Mouse (Mus musculus) A20 (cell line): ENCODE measurements around the gene Gpr1.

Experiments used
- DNase-seq: peaks from one replicate; pipeline ENCODE4 v3.0.0-alpha.2; 2011; ENCODE audit warnings: low read depth, low spot score

Gene Gpr1

DNA sequence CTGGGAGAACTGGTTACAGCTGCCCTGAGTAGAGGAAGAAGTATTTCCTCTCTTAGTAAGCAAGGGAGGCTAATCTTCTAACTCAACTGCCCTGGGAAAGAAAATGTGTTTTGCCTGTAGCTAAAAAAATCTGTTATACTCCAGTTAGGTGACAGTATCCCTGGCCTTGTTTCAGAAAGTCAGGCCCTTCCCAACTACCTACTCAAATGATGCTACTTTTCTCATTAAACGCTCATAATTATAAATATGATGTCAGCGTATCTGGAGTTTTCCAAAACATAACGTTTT, at the start of gene Gpr1:
Gene Gpr1 (minus strand): TSS at position 273 of the 288 bp plus-strand sequence.
- no peak for DNase-seq

DNA sequence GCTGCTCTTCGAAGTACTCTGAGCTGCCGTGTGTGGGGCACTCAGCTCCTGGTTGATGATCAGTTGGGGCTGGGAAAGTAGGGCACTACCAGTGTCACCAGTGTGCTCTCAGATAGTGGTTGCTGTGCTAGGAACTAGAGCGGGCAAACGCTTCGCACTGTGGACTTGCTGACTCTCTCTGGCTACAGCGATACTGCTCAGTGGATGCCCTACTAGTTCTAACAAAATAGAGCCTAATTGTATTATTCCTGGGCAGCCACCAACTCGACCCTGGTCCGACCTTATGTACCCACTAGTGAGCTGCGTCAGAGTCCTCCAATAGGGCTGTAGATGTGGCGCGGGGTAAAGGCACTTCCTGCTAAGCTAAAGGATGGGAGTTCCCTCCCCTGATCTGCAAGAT, 49.3 kb upstream of the Gpr1 start:
- DNase-seq = no peak

DNA sequence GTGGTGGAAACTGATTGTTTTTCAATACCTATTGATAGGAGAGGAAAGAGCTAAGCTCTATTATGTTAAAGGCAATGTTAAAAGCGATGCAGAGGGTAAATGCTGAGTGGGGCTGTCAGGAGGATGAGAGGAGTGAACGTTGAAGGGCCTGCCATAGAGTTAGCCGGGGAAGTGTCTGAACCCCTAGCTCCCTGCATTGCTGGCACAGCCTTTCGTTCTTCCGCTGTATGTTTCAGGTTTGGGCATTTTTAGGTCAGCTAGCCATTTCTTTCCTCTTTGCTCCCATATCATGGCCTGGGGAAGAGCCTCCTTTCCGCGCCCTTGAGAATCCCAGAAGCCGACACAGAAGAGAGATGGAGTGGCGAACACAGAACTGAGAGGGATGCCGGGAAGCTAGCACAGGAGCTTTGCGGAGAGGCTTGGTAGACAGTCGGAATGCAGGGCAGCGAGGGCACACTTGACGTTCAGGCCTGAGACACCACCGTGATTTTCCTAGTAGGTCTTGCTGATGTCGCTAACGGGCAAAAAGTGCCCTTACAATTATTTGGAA, 46.8 kb upstream of the Gpr1 start:
- no peak for DNase-seq

DNA sequence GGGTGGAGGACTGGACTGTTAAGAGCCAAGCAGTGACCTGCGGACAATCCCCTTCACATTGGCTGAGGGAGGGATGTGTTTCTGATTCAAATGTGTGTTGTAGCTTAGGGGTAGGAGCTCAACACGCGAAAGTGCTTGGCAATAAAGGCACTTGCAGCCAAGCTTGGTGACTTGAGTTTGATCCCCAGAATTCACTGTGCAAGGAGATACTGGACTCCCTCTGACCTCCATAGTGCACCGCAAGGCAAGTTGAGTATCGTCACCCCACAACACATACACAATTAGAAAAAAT, 46.3 kb upstream of the Gpr1 start:
- DNase-seq = no peak

GRCm38 (mm10) chr1:63259916-63260741, 45.8 kb upstream of the Gpr1 start:
- DNase-seq = no peak

DNA sequence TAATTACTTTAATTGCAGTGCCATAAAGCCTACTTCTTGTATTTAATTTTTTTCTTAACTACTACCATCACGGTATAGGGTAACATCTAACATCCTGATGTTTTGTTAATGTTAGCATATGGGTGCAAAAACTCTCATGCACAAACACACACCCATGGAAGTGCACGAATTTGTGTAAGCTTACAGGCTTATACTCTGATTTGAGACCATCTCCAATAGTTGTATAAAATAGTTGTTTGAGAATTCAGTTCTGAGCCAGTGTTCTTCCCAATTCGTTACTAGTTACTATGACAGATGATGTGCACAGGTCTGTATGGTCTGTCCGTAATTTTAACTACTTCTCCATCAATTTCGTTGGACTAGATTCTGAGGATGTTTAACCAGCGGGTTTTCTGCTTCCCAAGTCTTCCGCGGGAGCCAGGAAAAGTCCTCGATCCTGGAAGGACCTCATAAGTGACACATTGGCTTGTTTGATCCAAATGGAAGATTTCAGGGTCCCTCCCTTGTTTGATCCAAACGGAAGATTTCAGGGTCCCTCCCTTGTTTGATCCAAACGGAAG, 45.0 kb upstream of the Gpr1 start:
- no peak for DNase-seq

DNA sequence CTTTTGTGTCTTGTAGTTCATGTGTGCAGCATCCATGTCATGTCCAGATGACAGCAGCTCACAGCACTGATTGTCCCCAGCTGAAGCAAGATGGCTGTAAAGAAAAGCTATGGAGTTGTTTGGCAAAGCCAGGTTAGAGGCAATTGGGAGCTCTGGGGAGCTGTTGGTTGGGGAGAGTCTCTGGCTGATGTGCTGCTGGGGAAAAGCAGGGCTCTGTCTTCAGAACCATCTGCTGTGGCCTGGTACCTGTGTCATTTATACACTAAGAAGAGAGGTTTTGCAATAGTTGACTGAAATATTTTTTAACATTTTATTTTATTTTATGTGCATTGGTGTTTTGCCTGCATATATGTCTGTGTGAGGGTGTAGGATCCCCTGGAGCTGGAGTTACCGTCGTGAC, 44.2 kb upstream of the Gpr1 start:
- DNase-seq = no peak

GRCm38 (mm10) chr1:63256083-63256482, 41.7 kb upstream of the Gpr1 start:
- DNase-seq = no peak

GRCm38 (mm10) chr1:63255101-63255500, 40.8 kb upstream of the Gpr1 start:
- DNase-seq = no peak

- DNase-seq = no peak
Observed at GRCm38 (mm10) chr1:63253291-63253690, 38.9 kb upstream of the Gpr1 start.

- DNase-seq = no peak
Observed at GRCm38 (mm10) chr1:63252351-63253209, 38.2 kb upstream of the Gpr1 start.

DNA sequence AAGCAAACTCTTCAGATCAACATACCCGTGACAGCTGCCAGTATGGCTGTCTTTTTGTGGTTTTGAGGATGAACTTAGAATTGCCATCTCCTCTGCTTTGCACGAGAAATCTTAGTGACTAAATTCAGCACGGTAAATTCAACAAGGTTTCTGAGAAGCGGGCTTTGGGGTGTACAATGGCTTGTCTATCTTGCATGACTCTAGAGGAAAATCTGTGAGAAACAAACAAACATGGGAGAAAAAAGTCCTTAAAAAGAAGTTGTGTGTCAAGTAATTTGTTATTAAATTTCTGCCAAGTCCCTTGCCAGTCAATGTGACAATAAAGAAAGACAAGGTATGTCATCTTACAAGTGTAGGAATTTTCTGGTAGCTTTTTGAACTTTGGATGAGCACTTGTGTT, 34.9 kb upstream of the Gpr1 start:
- DNase-seq = no peak

DNA sequence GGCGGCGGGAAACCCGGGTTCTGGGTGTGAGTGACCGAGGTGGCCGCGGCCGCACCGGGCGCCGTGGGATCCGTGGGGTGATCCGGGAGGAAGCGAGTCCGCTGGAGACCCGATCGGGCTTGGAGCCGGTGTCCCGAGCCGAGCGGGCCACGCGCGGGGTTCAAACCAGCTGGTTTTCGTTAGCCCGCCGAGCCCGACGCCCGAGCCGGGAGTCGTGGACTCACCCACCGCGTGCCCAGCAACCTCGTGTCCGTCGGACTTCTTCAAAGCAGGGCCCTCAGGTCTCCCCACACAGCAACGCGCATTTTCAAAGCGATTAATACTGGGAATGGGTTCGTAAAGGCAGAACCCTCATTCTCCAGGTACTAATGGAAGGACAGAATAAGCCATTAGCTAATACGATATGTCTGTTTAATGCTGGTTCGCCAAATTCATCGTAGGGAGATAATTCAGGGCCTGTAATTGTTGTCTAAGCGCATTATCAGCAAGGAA, 34.1 kb upstream of the Gpr1 start:
- no peak for DNase-seq

- no peak for DNase-seq
Observed at GRCm38 (mm10) chr1:63247831-63248359, 33.6 kb upstream of the Gpr1 start.

DNA sequence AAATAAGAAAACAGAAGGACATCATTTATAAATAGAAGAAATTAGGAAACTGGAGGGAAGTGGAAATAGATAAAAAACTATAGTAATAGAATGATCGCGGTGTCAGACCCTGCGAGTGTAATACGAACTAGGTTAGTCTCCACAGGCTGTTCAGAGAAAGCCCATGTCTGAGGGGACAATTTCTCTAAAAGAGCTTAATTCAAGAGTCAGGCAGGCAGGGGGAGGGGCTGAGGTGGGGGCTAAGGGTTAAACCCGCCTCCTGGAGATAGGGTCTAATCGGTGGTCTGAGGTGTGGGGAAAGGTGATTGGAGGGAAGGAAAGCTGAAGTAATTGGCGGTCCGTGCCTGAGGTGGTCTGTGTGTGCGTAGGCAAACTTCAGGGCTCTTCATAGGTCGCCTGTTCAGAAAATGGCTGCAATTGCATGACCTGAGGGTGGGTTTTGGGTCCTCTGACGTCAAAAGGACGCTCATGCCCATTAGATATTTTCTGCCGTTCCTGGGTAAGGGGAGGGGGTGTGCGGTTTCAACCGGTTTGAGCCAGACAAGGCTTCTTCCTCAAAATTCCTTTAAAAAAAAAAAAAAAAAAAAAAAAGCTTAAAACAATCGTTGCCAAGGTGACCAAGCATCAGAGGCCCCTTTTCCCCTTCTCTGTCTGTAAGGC, 32.6 kb upstream of the Gpr1 start:
- DNase-seq = no peak

DNA sequence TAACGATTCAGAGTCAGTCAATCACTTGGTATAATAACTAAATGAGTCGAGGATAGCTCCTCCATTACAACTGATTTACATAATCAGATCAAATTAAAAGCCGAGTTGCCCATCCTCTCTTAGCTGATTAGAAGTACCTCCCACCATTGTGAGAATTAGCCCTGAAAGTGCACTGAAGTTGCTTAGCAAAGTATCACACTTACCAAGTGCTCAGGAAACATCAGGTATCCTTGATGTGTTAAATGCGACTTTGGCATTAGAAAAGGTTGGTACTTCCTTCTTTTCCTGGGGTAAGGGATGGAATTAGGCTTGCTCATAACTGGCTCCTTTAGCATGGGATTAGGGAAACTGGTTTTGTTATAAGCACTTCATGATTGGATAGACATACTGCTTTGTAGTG, 29.5 kb upstream of the Gpr1 start:
- no peak for DNase-seq

DNA sequence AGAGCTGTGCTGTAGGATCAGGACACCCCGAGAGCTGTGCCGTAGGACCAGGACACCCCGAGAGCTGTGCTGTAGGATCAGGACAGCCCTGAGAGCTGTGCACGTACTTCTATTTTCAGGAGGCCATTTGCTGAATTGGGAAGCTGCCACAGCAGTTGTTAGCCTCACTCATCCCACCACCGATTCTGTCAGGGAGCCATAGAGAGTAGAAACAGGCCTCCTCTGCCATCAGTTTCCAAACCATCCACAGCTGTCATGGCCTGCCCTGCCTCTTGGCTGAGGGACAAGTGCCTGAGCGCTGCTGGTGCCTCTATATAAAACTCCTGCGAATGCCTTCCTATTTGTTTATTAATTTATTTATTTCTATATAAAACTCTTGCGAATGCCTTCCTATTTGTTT, 25.4 kb upstream of the Gpr1 start:
- no peak for DNase-seq

- no peak for DNase-seq
Observed at GRCm38 (mm10) chr1:63239305-63239704, 25.0 kb upstream of the Gpr1 start.

- no peak for DNase-seq
Observed at GRCm38 (mm10) chr1:63237371-63237770, 23.0 kb upstream of the Gpr1 start.

GRCm38 (mm10) chr1:63227241-63227640, 12.9 kb upstream of the Gpr1 start:
- no peak for DNase-seq

GRCm38 (mm10) chr1:63225890-63226289, 11.5 kb upstream of the Gpr1 start:
- no peak for DNase-seq

DNA sequence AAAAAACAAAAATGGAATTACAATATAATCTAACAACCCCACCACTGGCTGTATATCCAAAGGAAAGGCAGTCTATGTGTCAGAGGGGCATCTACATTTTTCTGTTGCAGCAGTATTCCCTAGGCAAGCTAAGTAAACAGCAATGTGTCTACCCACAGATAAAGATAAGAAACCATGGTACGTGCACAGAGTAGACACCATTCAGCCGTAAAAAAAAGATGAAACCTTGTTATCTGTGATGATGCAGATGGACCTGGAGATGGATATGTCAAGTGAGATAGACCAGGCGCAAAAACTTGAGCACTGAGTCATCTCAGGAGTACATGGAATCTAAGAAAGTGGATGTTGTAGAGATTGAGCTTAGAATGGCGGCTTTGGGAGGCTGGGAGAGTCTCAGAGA, 10.7 kb upstream of the Gpr1 start:
- DNase-seq = no peak
